Mouse (Mus musculus) mesoderm, embryonic 11.5 days (tissue): ENCODE data around the gene Tfdp2.

Experiments used
- DNase-seq: peaks from one replicate; pipeline ENCODE4 v3.0.0-alpha.2; 2012; ENCODE audit warnings: low read depth, low spot score

The Tfdp2 gene

GRCm38 (mm10) chr9:96228285-96228684 is 32.2 kb downstream of the Tfdp2 start:
- no peak for DNase-seq

- DNase-seq = no peak
These were observed 34.2 kb downstream of the Tfdp2 start for GRCm38 (mm10) chr9:96230271-96230670.

GRCm38 (mm10) chr9:96235477-96235876 is 39.4 kb downstream of the Tfdp2 start:
- DNase-seq = no peak

GRCm38 (mm10) chr9:96237391-96237790 is 41.3 kb downstream of the Tfdp2 start:
- DNase-seq = no peak

- DNase-seq = peak; percentile 73
These were observed 42.2 kb downstream of the Tfdp2 start for GRCm38 (mm10) chr9:96238286-96238685.

- DNase-seq = no peak
These were observed 45.3 kb downstream of the Tfdp2 start for GRCm38 (mm10) chr9:96241134-96242097.

GRCm38 (mm10) chr9:96243915-96244314 is 47.8 kb downstream of the Tfdp2 start:
- no peak for DNase-seq

GRCm38 (mm10) chr9:96254812-96255211 is 58.7 kb downstream of the Tfdp2 start:
- DNase-seq = no peak

GRCm38 (mm10) chr9:96258478-96258877 is 62.4 kb downstream of the Tfdp2 start:
- DNase-seq = peak; percentile 60

- peak; percentile 84 for DNase-seq
These were observed 63.0 kb downstream of the Tfdp2 start for GRCm38 (mm10) chr9:96259017-96259512.

- peak; percentile 69 for DNase-seq
These were observed 63.9 kb downstream of the Tfdp2 start for GRCm38 (mm10) chr9:96259753-96260520.

GRCm38 (mm10) chr9:96261101-96261500 is 65.0 kb downstream of the Tfdp2 start:
- no peak for DNase-seq

GRCm38 (mm10) chr9:96261980-96262379 is 65.9 kb downstream of the Tfdp2 start:
- DNase-seq = no peak

GRCm38 (mm10) chr9:96266793-96267558 is 70.9 kb downstream of the Tfdp2 start:
- no peak for DNase-seq

GRCm38 (mm10) chr9:96267559-96267948 is 71.5 kb downstream of the Tfdp2 start:
- DNase-seq = no peak

- DNase-seq = no peak
These were observed 73.7 kb downstream of the Tfdp2 start for GRCm38 (mm10) chr9:96269726-96270125.

- DNase-seq = no peak
These were observed 79.5 kb downstream of the Tfdp2 start for GRCm38 (mm10) chr9:96275543-96275942.

- DNase-seq = no peak
These were observed 85.4 kb downstream of the Tfdp2 start for GRCm38 (mm10) chr9:96281497-96281896.

- DNase-seq = no peak
These were observed 86.0 kb downstream of the Tfdp2 start for GRCm38 (mm10) chr9:96282082-96282481.

GRCm38 (mm10) chr9:96284916-96285315 is 88.8 kb downstream of the Tfdp2 start:
- no peak for DNase-seq

GRCm38 (mm10) chr9:96292144-96292543 is 96.1 kb downstream of the Tfdp2 start:
- DNase-seq = no peak
